Mouse (Mus musculus): ENCODE results near the gene Wfdc15a. TPM values are rescaled to one million over a fixed set of nuclear protein-coding genes. Genes with fewer than 3 reads are reported as not detected.

The Wfdc15a gene
- total RNA-seq, 2 experiments from 2014 or later = not detected

Other genes with a start within 250 kb of the Wfdc15a start
- gene Ywhab, start 205.2 kb downstream of the Wfdc15a start, total RNA-seq (2021) = 10 to 100 TPM; 52.4 to 59.3 TPM
- gene Pabpc1l, start 174.7 kb downstream of the Wfdc15a start, total RNA-seq (2021) = under 1 TPM; 0.84 TPM
- 10 to 100 TPM; 10.0 to 10.3 TPM for gene Stk4, start 129.8 kb downstream of the Wfdc15a start, total RNA-seq (2021)
- 10 to 100 TPM; 11.7 to 14.6 TPM for gene Tomm34, start 129.0 kb downstream of the Wfdc15a start, total RNA-seq (2021)
- gene Kcns1, start 29.0 kb downstream of the Wfdc15a start, total RNA-seq (2021) = 1 to 10 TPM; 1.2 to 2.8 TPM
- gene Wfdc5, start 17.4 kb downstream of the Wfdc15a start, total RNA-seq (2021) = under 1 TPM; 0.44 to 0.62 TPM
- gene Wfdc12, start 9.5 kb downstream of the Wfdc15a start, total RNA-seq (2021) = not detected
- not detected for gene Wfdc15b, start 21.5 kb upstream of the Wfdc15a start, total RNA-seq (2021)
- gene Svs2, start 38.3 kb upstream of the Wfdc15a start, total RNA-seq (2021) = not detected
- not detected for gene Svs3b, start 56.5 kb upstream of the Wfdc15a start, total RNA-seq (2021)
- gene Svs4, start 78.3 kb upstream of the Wfdc15a start, total RNA-seq (2021) = not detected
- not detected for gene Svs3a, start 89.1 kb upstream of the Wfdc15a start, total RNA-seq (2021)
- not detected for gene Svs6, start 116.6 kb upstream of the Wfdc15a start, total RNA-seq (2021)
- gene Svs5, start 132.6 kb upstream of the Wfdc15a start, total RNA-seq (2021) = not detected
- gene Slpi, start 189.0 kb upstream of the Wfdc15a start, total RNA-seq (2021) = under 1 TPM; 0.64 to 0.66 TPM
- under 1 TPM in 1 of 2 experiments, not detected in 1; 0.07 TPM for gene Rbpjl, start 203.0 kb upstream of the Wfdc15a start, total RNA-seq (2021)
- 1 to 10 TPM; 3.7 to 5.4 TPM for gene Matn4, start 205.0 kb upstream of the Wfdc15a start, total RNA-seq (2021)
- 10 to 100 TPM; 45.1 to 72.6 TPM for gene Sdc4, start 243.8 kb upstream of the Wfdc15a start, total RNA-seq (2021)

Data from gastrocnemius, postnatal 14 days (tissue).